In genomic region chr10:79852107-79852789, GRCm38 (mm10) we compare ENCODE assay signal across 8 mouse cellular contexts. TPM values are rescaled to one million over a fixed set of nuclear protein-coding genes. Genes with fewer than 3 reads are reported as not detected.
DNase-seq lines count a peak whose midpoint lies in the region; ATAC-seq and TF ChIP-seq lines count a peak whose summit lies in the region.

No protein-coding gene starts in this region.

- H3K36me3 ChIP-seq in liver, adult 2 months (ENCODE audit: control insufficient read depth, insufficient read depth, low read length), result no peaks in the 10 kb centered on the region
- H3K36me3 ChIP-seq in forebrain, embryonic 12.5 days (replicated peaks), result peaks cover 11% of the 10 kb centered on the region
- H3K36me3 ChIP-seq in hindbrain, postnatal 0 days (ENCODE audit: insufficient read depth, low read length), result no peaks in the 10 kb centered on the region
- H3K36me3 ChIP-seq in liver, embryonic 16.5 days (ENCODE audit: control insufficient read depth, insufficient read depth), result peaks cover 10% of the 10 kb centered on the region
- H3K36me3 ChIP-seq in stomach, embryonic 14.5 days (ENCODE audit: control insufficient read depth, insufficient read depth, low read length), result peaks cover 12% of the 10 kb centered on the region; the same call in 1 of the 2 replicates

- ATAC-seq in forebrain, embryonic 12.5 days (ENCODE audit: low FRiP score), result no peak
- no peak for ATAC-seq in hindbrain, postnatal 0 days
- ATAC-seq in liver, embryonic 16.5 days (ENCODE audit: low read depth), result no peak
- ATAC-seq in stomach, embryonic 14.5 days (ENCODE audit: insufficient number of reproducible peaks, insufficient read depth, low FRiP score, low read depth), result no peak

- no peak for DNase-seq in liver, adult 2 months (ENCODE audit: extremely low read depth, low read depth, low spot score)
- no peak for DNase-seq in liver
- no peak for DNase-seq in hindbrain, postnatal 0 days (ENCODE audit: low spot score)
- no peak for DNase-seq in layer of hippocampus, adult 9-10 months (ENCODE audit: low spot score)
- DNase-seq in layer of hippocampus, postnatal 25 days (ENCODE audit: extremely low spot score in 1 of 2, low spot score in 1 of 2), result no peak

- peak overlapping the region; percentile 88 for H3K27ac ChIP-seq in liver, adult 2 months (replicated peaks; ENCODE audit: insufficient read depth, low read depth, low read length)
- peak overlapping the region; percentile 100 for H3K27ac ChIP-seq in forebrain, embryonic 12.5 days
- peak overlapping the region; percentile 100 for H3K27ac ChIP-seq in hindbrain, postnatal 0 days
- H3K27ac ChIP-seq in liver, embryonic 16.5 days (ENCODE audit: low read length), result peak overlapping the region; percentile 98
- peak overlapping the region; percentile 100 for H3K27ac ChIP-seq in stomach, embryonic 14.5 days (ENCODE audit: low read length)

- H3K9ac ChIP-seq in liver, adult 2 months (ENCODE audit: low read depth, low read length), result peak overlapping the region; percentile 38; the same call in 1 of the 2 replicates
- peak overlapping the region; percentile 90 for H3K9ac ChIP-seq in forebrain, embryonic 12.5 days
- peak overlapping the region; percentile 65 for H3K9ac ChIP-seq in hindbrain, postnatal 0 days (replicated peaks; ENCODE audit: low read length)
- no peak overlapping the region; the same call in 1 of the 2 replicates for H3K9ac ChIP-seq in liver, embryonic 16.5 days (ENCODE audit: low read depth, low read length)
- peak overlapping the region; percentile 75; the same call in 1 of the 2 replicates for H3K9ac ChIP-seq in stomach, embryonic 14.5 days (replicated peaks; ENCODE audit: low read depth, low read length)

- H3K4me2 ChIP-seq in forebrain, embryonic 12.5 days, result peak overlapping the region; percentile 91
- peak overlapping the region; percentile 71; the same call in 1 of the 2 replicates for H3K4me2 ChIP-seq in hindbrain, postnatal 0 days (ENCODE audit: low read depth, low read length)
- H3K4me2 ChIP-seq in liver, embryonic 16.5 days (ENCODE audit: low read depth, low read length), result peak overlapping the region; percentile 99
- H3K4me2 ChIP-seq in stomach, embryonic 14.5 days (replicated peaks; ENCODE audit: low read depth, low read length), result peak overlapping the region; percentile 79

- peaks cover 19% of the 10 kb centered on the region for H3K4me1 ChIP-seq in liver, adult 2 months (ENCODE audit: control insufficient read depth, insufficient read depth, low read length)
- H3K4me1 ChIP-seq in forebrain, embryonic 12.5 days, result peaks cover 45% of the 10 kb centered on the region
- peaks cover 37% of the 10 kb centered on the region for H3K4me1 ChIP-seq in hindbrain, postnatal 0 days (ENCODE audit: insufficient read depth, low read length)
- H3K4me1 ChIP-seq in liver, embryonic 16.5 days (ENCODE audit: control insufficient read depth, low read depth, low read length), result peaks cover 43% of the 10 kb centered on the region
- peaks cover 34% of the 10 kb centered on the region for H3K4me1 ChIP-seq in stomach, embryonic 14.5 days (ENCODE audit: control insufficient read depth, insufficient read depth, low read length)

- no peak overlapping the region for H3K4me3 ChIP-seq in liver, adult 2 months (ENCODE audit: insufficient read depth, low read depth, low read length)
- H3K4me3 ChIP-seq in forebrain, embryonic 12.5 days (replicated peaks), result peak overlapping the region; percentile 99
- H3K4me3 ChIP-seq in hindbrain, postnatal 0 days (ENCODE audit: low read length), result no peak overlapping the region
- peak overlapping the region; percentile 98 for H3K4me3 ChIP-seq in liver, embryonic 16.5 days (ENCODE audit: low read depth, low read length)
- H3K4me3 ChIP-seq in stomach, embryonic 14.5 days (ENCODE audit: low read depth, low read length), result peak overlapping the region; percentile 46; the same call in 1 of the 2 replicates

- WGBS in liver, adult 2 months, result 73% methylated on average over 9 of the region's 9 CpGs
- WGBS in forebrain, embryonic 12.5 days, result 63% methylated on average over 9 of the region's 9 CpGs
- WGBS in hindbrain, postnatal 0 days, result 53% methylated on average over 9 of the region's 9 CpGs
- 38% methylated on average over 9 of the region's 9 CpGs for WGBS in liver, embryonic 16.5 days (ENCODE audit: insufficient replicate concordance)
- 31% methylated on average over 9 of the region's 9 CpGs for WGBS in stomach, embryonic 14.5 days

- no peaks in the 10 kb centered on the region for H3K27me3 ChIP-seq in liver, adult 2 months (ENCODE audit: control insufficient read depth, insufficient read depth, low read length)
- H3K27me3 ChIP-seq in forebrain, embryonic 12.5 days, result no peaks in the 10 kb centered on the region
- H3K27me3 ChIP-seq in hindbrain, postnatal 0 days (ENCODE audit: insufficient read depth, low read length), result no peaks in the 10 kb centered on the region
- no peaks in the 10 kb centered on the region for H3K27me3 ChIP-seq in liver, embryonic 16.5 days (ENCODE audit: control insufficient read depth, insufficient read depth, low read depth, low read length)
- no peaks in the 10 kb centered on the region for H3K27me3 ChIP-seq in stomach, embryonic 14.5 days (ENCODE audit: control insufficient read depth, insufficient read depth, low read length)

- TF ChIP-seq POLR2A in liver, adult 2 months (IDR thresholded peaks at IDR 0.05; ENCODE audit: extremely low read depth, insufficient read depth, low read length), result no peak

- peaks cover 22% of the 10 kb centered on the region for H3K79me2 ChIP-seq in liver, adult 2 months (ENCODE audit: control insufficient read depth, insufficient read depth, low read length)

- TF ChIP-seq CTCF in liver, adult 2 months (IDR thresholded peaks at IDR 0.05; ENCODE audit: low read depth, low read length), result no peak
- TF ChIP-seq CTCF in hindbrain, postnatal 0 days (IDR thresholded peaks at IDR 0.05; ENCODE audit: low read depth), result no peak

- no peaks in the 10 kb centered on the region for H3K9me3 ChIP-seq in forebrain, embryonic 12.5 days
- H3K9me3 ChIP-seq in hindbrain, postnatal 0 days (ENCODE audit: low read length), result no peaks in the 10 kb centered on the region
- no peaks in the 10 kb centered on the region for H3K9me3 ChIP-seq in liver, embryonic 16.5 days (replicated peaks; ENCODE audit: control insufficient read depth, low read length)
- no peaks in the 10 kb centered on the region for H3K9me3 ChIP-seq in stomach, embryonic 14.5 days (ENCODE audit: control insufficient read depth, low read depth, low read length)

RNA-seq across cellular contexts. Expression of gene Ptbp1, which starts 2.0 kb away (rescaled TPM):
- 43.9 and 86.1 TPM in 2 replicates for total RNA-seq in liver, adult 2 months (2014; rRNA removed)
- polyA plus RNA-seq in liver, adult 2 months (2012; rRNA removed), result 77.6 and 103 TPM in 2 replicates
- polyA plus RNA-seq in forebrain, embryonic 12.5 days (2016; fragmentation: Nextera tagmentation; extraction: Ambion mirVana), result 223 TPM in 2 replicates
- total RNA-seq in hindbrain, postnatal 0 days (2014; rRNA removed), result 166 and 173 TPM in 2 replicates
- 58.9 and 65.5 TPM in 2 replicates for polyA plus RNA-seq in hindbrain, postnatal 0 days (2015; fragmentation: Nextera tagmentation; extraction: Ambion mirVana)
- polyA plus RNA-seq in liver, embryonic 16.5 days (2015; fragmentation: Nextera tagmentation; extraction: Ambion mirVana), result 112 and 124 TPM in 2 replicates
- 237 and 275 TPM in 2 replicates for polyA plus RNA-seq in stomach, embryonic 14.5 days (2014; fragmentation: Nextera tagmentation; extraction: Ambion mirVana)
- 10 to 100 TPM; 44.0 to 66.0 TPM for total RNA-seq in layer of hippocampus, postnatal 25 days (2021)

RNA-seq across cellular contexts. Expression of gene Prtn3, which starts 22.0 kb away (rescaled TPM):
- 0.40 TPM in 1 of 2 replicates, not detected in the other for total RNA-seq in liver, adult 2 months (2014; rRNA removed)
- polyA plus RNA-seq in liver, adult 2 months (2012; rRNA removed), result 0.20 and 1.1 TPM in 2 replicates
- 14.8 and 16.2 TPM in 2 replicates for polyA plus RNA-seq in forebrain, embryonic 12.5 days (2016; fragmentation: Nextera tagmentation; extraction: Ambion mirVana)
- 9.4 and 20.5 TPM in 2 replicates for total RNA-seq in hindbrain, postnatal 0 days (2014; rRNA removed)
- 11.6 and 11.8 TPM in 2 replicates for polyA plus RNA-seq in hindbrain, postnatal 0 days (2015; fragmentation: Nextera tagmentation; extraction: Ambion mirVana)
- polyA plus RNA-seq in liver, embryonic 16.5 days (2015; fragmentation: Nextera tagmentation; extraction: Ambion mirVana), result 96.8 and 106 TPM in 2 replicates
- 2.9 and 5.6 TPM in 2 replicates for polyA plus RNA-seq in stomach, embryonic 14.5 days (2014; fragmentation: Nextera tagmentation; extraction: Ambion mirVana)
- total RNA-seq in layer of hippocampus, postnatal 25 days (2021), result 1 to 10 TPM; 1.1 to 1.4 TPM

RNA-seq across cellular contexts. Expression of gene Plppr3, which starts 22.2 kb away (rescaled TPM):
- under 0.01 TPM in 1 of 2 replicates, not detected in the other for total RNA-seq in liver, adult 2 months (2014; rRNA removed)
- 0.38 and 0.47 TPM in 2 replicates for polyA plus RNA-seq in liver, adult 2 months (2012; rRNA removed)
- 223 and 250 TPM in 2 replicates for polyA plus RNA-seq in forebrain, embryonic 12.5 days (2016; fragmentation: Nextera tagmentation; extraction: Ambion mirVana)
- total RNA-seq in hindbrain, postnatal 0 days (2014; rRNA removed), result 487 and 541 TPM in 2 replicates
- 268 and 283 TPM in 2 replicates for polyA plus RNA-seq in hindbrain, postnatal 0 days (2015; fragmentation: Nextera tagmentation; extraction: Ambion mirVana)
- 4.8 and 5.1 TPM in 2 replicates for polyA plus RNA-seq in liver, embryonic 16.5 days (2015; fragmentation: Nextera tagmentation; extraction: Ambion mirVana)
- 41.3 and 51.7 TPM in 2 replicates for polyA plus RNA-seq in stomach, embryonic 14.5 days (2014; fragmentation: Nextera tagmentation; extraction: Ambion mirVana)
- total RNA-seq in layer of hippocampus, postnatal 25 days (2021), result 10 to 100 TPM; 32.4 to 34.4 TPM

RNA-seq across cellular contexts. Expression of gene Misp, which starts 31.5 kb away (rescaled TPM):
- total RNA-seq in liver, adult 2 months (2014; rRNA removed), result 0.18 and 0.40 TPM in 2 replicates
- polyA plus RNA-seq in liver, adult 2 months (2012; rRNA removed), result 0.16 and 0.51 TPM in 2 replicates
- polyA plus RNA-seq in forebrain, embryonic 12.5 days (2016; fragmentation: Nextera tagmentation; extraction: Ambion mirVana), result 0.81 and 1.1 TPM in 2 replicates
- 0.05 and 0.22 TPM in 2 replicates for total RNA-seq in hindbrain, postnatal 0 days (2014; rRNA removed)
- 0.33 TPM in 1 of 2 replicates, not detected in the other for polyA plus RNA-seq in hindbrain, postnatal 0 days (2015; fragmentation: Nextera tagmentation; extraction: Ambion mirVana)
- 0.43 and 1.4 TPM in 2 replicates for polyA plus RNA-seq in liver, embryonic 16.5 days (2015; fragmentation: Nextera tagmentation; extraction: Ambion mirVana)
- 27.6 and 33.1 TPM in 2 replicates for polyA plus RNA-seq in stomach, embryonic 14.5 days (2014; fragmentation: Nextera tagmentation; extraction: Ambion mirVana)
- total RNA-seq in layer of hippocampus, postnatal 25 days (2021), result under 1 TPM; 0.66 to 0.89 TPM

RNA-seq across cellular contexts. Expression of gene Elane, which starts 33.8 kb away (rescaled TPM):
- total RNA-seq in liver, adult 2 months (2014; rRNA removed), result 0.20 TPM in 1 of 2 replicates, not detected in the other
- polyA plus RNA-seq in liver, adult 2 months (2012; rRNA removed), result 0.12 and 0.15 TPM in 2 replicates
- not detected in 2 replicates for polyA plus RNA-seq in forebrain, embryonic 12.5 days (2016; fragmentation: Nextera tagmentation; extraction: Ambion mirVana)
- total RNA-seq in hindbrain, postnatal 0 days (2014; rRNA removed), result not detected in 2 replicates
- 0.24 TPM in 1 of 2 replicates, not detected in the other for polyA plus RNA-seq in hindbrain, postnatal 0 days (2015; fragmentation: Nextera tagmentation; extraction: Ambion mirVana)
- polyA plus RNA-seq in liver, embryonic 16.5 days (2015; fragmentation: Nextera tagmentation; extraction: Ambion mirVana), result 204 and 208 TPM in 2 replicates
- polyA plus RNA-seq in stomach, embryonic 14.5 days (2014; fragmentation: Nextera tagmentation; extraction: Ambion mirVana), result 0.88 and 3.3 TPM in 2 replicates
- total RNA-seq in layer of hippocampus, postnatal 25 days (2021), result not detected

Comparison
In these comparisons a context has a peak if more than half of its experiments do, and no peak if none do; other contexts are left out.
1. H3K4me3 ChIP-seq: peak in forebrain, embryonic 12.5 days (single experiment), liver, embryonic 16.5 days (single experiment) and stomach, embryonic 14.5 days (single experiment); none in liver, adult 2 months (single experiment) and hindbrain, postnatal 0 days (single experiment).
2. Peak in every context shown above with its lines, with median percentiles within 50 percentile points of each other: H3K27ac ChIP-seq and H3K4me2 ChIP-seq.